Mouse (Mus musculus): ENCODE measurements at regions not wholly inside any gene's neighbourhood (a gene's known extent, or its start where the extent isn't known, plus 50 kb on each side); places are given as distances from the start of the nearest gene placed in this dataset.

DNA sequence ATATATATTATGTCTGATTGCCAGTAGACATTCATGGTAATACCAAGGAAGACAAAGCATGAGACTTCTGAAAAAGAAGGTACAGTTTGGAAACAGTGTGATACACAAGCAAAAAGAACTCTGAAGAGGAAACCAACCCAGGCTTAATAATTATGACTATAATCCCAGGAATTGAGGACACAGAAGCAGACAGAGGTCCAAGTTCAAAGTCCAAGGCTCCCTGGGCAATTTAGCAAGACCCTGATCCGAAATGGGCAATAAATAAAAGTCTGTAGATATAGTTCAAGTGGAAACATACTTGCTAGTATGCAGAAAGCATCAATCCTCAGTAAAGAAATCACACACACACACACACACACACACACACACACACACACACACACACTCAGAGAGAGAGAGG lies 2618.7 kb upstream of the Gm7489 start:
- no peak for TF ChIP-seq CTCF (IDR thresholded peaks at IDR 0.05; ENCODE audit: control insufficient read depth, insufficient read depth, insufficient replicate concordance, low read depth, low read length)
- no peak for TF ChIP-seq POLR2A (IDR thresholded peaks at IDR 0.05; ENCODE audit: control insufficient read depth, low read depth, low read length)

All from testis, adult 2 months (tissue).